In genomic region chr11:119914381-119914780, GRCm38 (mm10) we compare ENCODE assay signal across 8 mouse cellular contexts. TPM values are rescaled to one million over a fixed set of nuclear protein-coding genes. Genes with fewer than 3 reads are reported as not detected.
A peak's percentile ranks its signal among the peaks of the same experiment; 100 is the strongest.
DNase-seq lines count a peak whose midpoint lies in the region; ATAC-seq and TF ChIP-seq lines count a peak whose summit lies in the region.

No protein-coding gene starts in this region.

- 6% methylated on average over 4 of the region's 4 CpGs for WGBS in thymus, adult 2 months
- 10% methylated on average over 4 of the region's 4 CpGs for WGBS in liver, embryonic 11.5 days
- 14% methylated on average over 4 of the region's 4 CpGs for WGBS in stomach, postnatal 0 days

- TF ChIP-seq EP300 in stomach, postnatal 0 days (optimal IDR thresholded peaks at IDR 0.05), result no peak

- ATAC-seq in liver, embryonic 11.5 days (replicated peaks; ENCODE audit: low FRiP score), result no peak
- no peak for ATAC-seq in stomach, postnatal 0 days (ENCODE audit: low FRiP score, low TSS enrichment)

- DNase-seq in gastrocnemius, adult 2 months, result no peak
- no peak for DNase-seq in gastrocnemius, postnatal 36 days
- no peak for DNase-seq in thymus, adult 2 months
- no peak for DNase-seq in thymus, postnatal 36 days
- no peak for DNase-seq in liver, embryonic 11.5 days (ENCODE audit: low spot score)
- no peak for DNase-seq in stomach, postnatal 0 days (ENCODE audit: low spot score)
- DNase-seq in thymus, postnatal 10 days (ENCODE audit: low spot score in 2 of 2), result no peak
- no peak for DNase-seq in right cerebral cortex, postnatal 14 days

- H3K27ac ChIP-seq in gastrocnemius, adult 2 months, result peak overlapping the region; percentile 95
- no peak overlapping the region for H3K27ac ChIP-seq in thymus, adult 2 months (ENCODE audit: control insufficient read depth, insufficient read depth, low read length)
- H3K27ac ChIP-seq in liver, embryonic 11.5 days (ENCODE audit: low read depth, low read length), result peak overlapping the region; percentile 66; the same call in 1 of the 2 replicates
- peak overlapping the region; percentile 91 for H3K27ac ChIP-seq in stomach, postnatal 0 days (replicated peaks)

- intact Hi-C loops in gastrocnemius, adult 2 months (cut with DNase I), result no loop called here
- intact Hi-C loops in gastrocnemius, postnatal 36 days (cut with DNase I), result no loop called here

- peaks cover 13% of the 10 kb centered on the region for H3K36me3 ChIP-seq in thymus, adult 2 months (ENCODE audit: control insufficient read depth, insufficient read depth, low read length)
- H3K36me3 ChIP-seq in liver, embryonic 11.5 days (ENCODE audit: control insufficient read depth, insufficient read depth, low read length), result peaks cover 29% of the 10 kb centered on the region
- peaks cover 22% of the 10 kb centered on the region; the same call in 1 of the 2 replicates for H3K36me3 ChIP-seq in stomach, postnatal 0 days (ENCODE audit: control insufficient read depth, insufficient read depth, low read length)

- TF ChIP-seq POLR2A in thymus, adult 2 months (IDR thresholded peaks at IDR 0.05; ENCODE audit: control insufficient read depth, extremely low read depth, insufficient read depth, low read length, poor library complexity), result no peak

- H3K9ac ChIP-seq in liver, embryonic 11.5 days (ENCODE audit: low read depth, low read length), result peak overlapping the region; percentile 89
- H3K9ac ChIP-seq in stomach, postnatal 0 days (ENCODE audit: low read length), result peak overlapping the region; percentile 99

- H3K4me2 ChIP-seq in liver, embryonic 11.5 days, result peak overlapping the region; percentile 98
- peak overlapping the region; percentile 87 for H3K4me2 ChIP-seq in stomach, postnatal 0 days (replicated peaks; ENCODE audit: low read depth)

- H3K4me1 ChIP-seq in thymus, adult 2 months (replicated peaks; ENCODE audit: control insufficient read depth, insufficient read depth, low read length), result peaks cover 26% of the 10 kb centered on the region
- H3K4me1 ChIP-seq in liver, embryonic 11.5 days (replicated peaks; ENCODE audit: control insufficient read depth, insufficient read depth, low read length), result peaks cover 30% of the 10 kb centered on the region
- peaks cover 14% of the 10 kb centered on the region; the same call in 1 of the 2 replicates for H3K4me1 ChIP-seq in stomach, postnatal 0 days (replicated peaks; ENCODE audit: control insufficient read depth, insufficient read depth)

- no peaks in the 10 kb centered on the region for H3K27me3 ChIP-seq in thymus, adult 2 months (ENCODE audit: control insufficient read depth, insufficient read depth, low read length)
- H3K27me3 ChIP-seq in liver, embryonic 11.5 days (replicated peaks; ENCODE audit: control insufficient read depth, insufficient read depth, low read length), result no peaks in the 10 kb centered on the region
- no peaks in the 10 kb centered on the region for H3K27me3 ChIP-seq in stomach, postnatal 0 days (ENCODE audit: control insufficient read depth, insufficient read depth, low read length)

- peak overlapping the region; percentile 75 for H3K4me3 ChIP-seq in gastrocnemius, adult 2 months
- H3K4me3 ChIP-seq in thymus, adult 2 months (ENCODE audit: control insufficient read depth, insufficient read depth, low read length), result peak overlapping the region; percentile 95
- peak overlapping the region; percentile 85 for H3K4me3 ChIP-seq in liver, embryonic 11.5 days (ENCODE audit: low read depth, low read length)
- peak overlapping the region; percentile 78 for H3K4me3 ChIP-seq in stomach, postnatal 0 days (ENCODE audit: low read depth, low read length)

- no peak for TF ChIP-seq CTCF in gastrocnemius, adult 2 months (IDR thresholded peaks at IDR 0.05)
- TF ChIP-seq CTCF in thymus, adult 2 months (IDR thresholded peaks at IDR 0.05; ENCODE audit: borderline replicate concordance, control insufficient read depth, extremely low read depth, insufficient read depth, low read length, poor library complexity), result no peak
- no peak for TF ChIP-seq CTCF in stomach, postnatal 0 days (IDR thresholded peaks at IDR 0.05; ENCODE audit: low read depth)

- no peaks in the 10 kb centered on the region for H3K9me3 ChIP-seq in liver, embryonic 11.5 days (ENCODE audit: control insufficient read depth, low read length)
- H3K9me3 ChIP-seq in stomach, postnatal 0 days (ENCODE audit: control insufficient read depth, low read length), result no peaks in the 10 kb centered on the region

RNA-seq across cellular contexts. Expression of gene Chmp6, which starts 1.1 kb away (rescaled TPM):
- total RNA-seq in gastrocnemius, adult 2 months (2021), result 10 to 100 TPM; 29.6 to 31.3 TPM
- total RNA-seq in gastrocnemius, postnatal 36 days (2021), result 10 to 100 TPM; 23.6 to 28.6 TPM
- polyA plus RNA-seq in thymus, adult 2 months (2012; rRNA removed), result 59.2 and 59.7 TPM in 2 replicates
- 70.1 and 77.2 TPM in 2 replicates for polyA plus RNA-seq in liver, embryonic 11.5 days (2014; fragmentation: Nextera tagmentation; extraction: Ambion mirVana)
- polyA plus RNA-seq in stomach, postnatal 0 days (2015; fragmentation: Nextera tagmentation; extraction: Ambion mirVana), result 84.5 and 85.3 TPM in 2 replicates

RNA-seq across cellular contexts. Expression of gene Baiap2, which starts 28.2 kb away (rescaled TPM):
- 1 to 10 TPM; 1.5 to 2.0 TPM for total RNA-seq in gastrocnemius, adult 2 months (2021)
- total RNA-seq in gastrocnemius, postnatal 36 days (2021), result 1 to 10 TPM; 1.8 to 2.6 TPM
- polyA plus RNA-seq in thymus, adult 2 months (2012; rRNA removed), result 53.7 and 59.8 TPM in 2 replicates
- 9.7 and 10.2 TPM in 2 replicates for polyA plus RNA-seq in liver, embryonic 11.5 days (2014; fragmentation: Nextera tagmentation; extraction: Ambion mirVana)
- polyA plus RNA-seq in stomach, postnatal 0 days (2015; fragmentation: Nextera tagmentation; extraction: Ambion mirVana), result 35.1 and 39.2 TPM in 2 replicates
